Mouse (Mus musculus) A20 (cell line): ENCODE measurements around the gene Pcdh7.
"Not testable (repeated sequence)": the region's sequence is repeated elsewhere in the genome, so short reads cannot be mapped to it uniquely, and the experiment has no call there.

Experiments used
- DNase-seq: peaks from one replicate; pipeline ENCODE4 v3.0.0-alpha.2; 2011; ENCODE audit warnings: low read depth, low spot score

Pcdh7 gene

GRCm38 (mm10) chr5:58116096-58116495, 398.3 kb downstream of the Pcdh7 start:
- no peak for DNase-seq

- no peak for DNase-seq
Measured at GRCm38 (mm10) chr5:58117896-58118295, 400.1 kb downstream of the Pcdh7 start.

- no peak for DNase-seq
Measured at GRCm38 (mm10) chr5:58118930-58119611, 401.3 kb downstream of the Pcdh7 start.

GRCm38 (mm10) chr5:58143897-58144296, 426.1 kb downstream of the Pcdh7 start:
- no peak for DNase-seq

- no peak for DNase-seq
Measured at GRCm38 (mm10) chr5:58153966-58154365, 436.2 kb downstream of the Pcdh7 start.

GRCm38 (mm10) chr5:58172218-58172617, 454.5 kb downstream of the Pcdh7 start:
- no peak for DNase-seq

GRCm38 (mm10) chr5:58174335-58174734, 456.6 kb downstream of the Pcdh7 start:
- not testable (repeated sequence) for DNase-seq

- no peak for DNase-seq
Measured at GRCm38 (mm10) chr5:58175532-58175931, 457.8 kb downstream of the Pcdh7 start.
